Mouse (Mus musculus): Measurements from ENCODE around the gene Herc3. TPM values are rescaled to one million over a fixed set of nuclear protein-coding genes. Genes with fewer than 3 reads are reported as not detected.
A peak's percentile ranks its signal among the peaks of the same experiment; 100 is the strongest.

Herc3 gene
- polyA plus RNA-seq, 1 experiment, result 44.3 TPM

DNA sequence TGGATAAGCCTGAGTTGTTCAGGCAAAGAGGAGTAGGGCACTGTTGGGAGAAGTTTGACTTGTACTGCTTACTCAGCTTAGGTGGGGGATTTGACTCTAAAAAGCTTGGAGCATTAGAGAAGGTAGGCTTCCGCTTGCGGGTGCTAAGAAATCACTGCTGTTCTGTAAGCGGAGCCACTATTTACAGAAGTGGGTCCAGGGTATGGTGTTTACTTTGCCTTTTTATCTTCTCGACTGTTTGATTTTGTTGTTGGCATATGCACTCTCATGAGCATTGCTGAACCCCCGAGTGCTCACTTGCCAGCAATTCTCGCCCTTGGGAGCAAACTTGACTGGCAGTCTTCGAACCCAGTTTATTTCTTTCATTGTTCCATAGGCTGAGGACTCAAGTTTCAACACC lies 69.3 kb downstream of the Herc3 start:
- DNase-seq (ENCODE audit: low read depth), result no peak
- TF ChIP-seq POLR2A (IDR thresholded peaks at IDR 0.05; ENCODE audit: borderline replicate concordance, extremely low read depth, insufficient read depth, insufficient read length, poor library complexity, severe bottlenecking) (no peak), CTCF (IDR thresholded peaks at IDR 0.05; ENCODE audit: borderline replicate concordance, extremely low read depth, insufficient read depth, insufficient read length) (no peak)

- TF ChIP-seq POLR2A (IDR thresholded peaks at IDR 0.05; ENCODE audit: borderline replicate concordance, extremely low read depth, insufficient read depth, insufficient read length, poor library complexity, severe bottlenecking) (no peak), CTCF (IDR thresholded peaks at IDR 0.05; ENCODE audit: borderline replicate concordance, extremely low read depth, insufficient read depth, insufficient read length) (no peak)
- peak; percentile 95 for DNase-seq (ENCODE audit: low read depth)
These were observed 71.9 kb downstream of the Herc3 start for GRCm38 (mm10) chr6:58903171-58903570.

DNA sequence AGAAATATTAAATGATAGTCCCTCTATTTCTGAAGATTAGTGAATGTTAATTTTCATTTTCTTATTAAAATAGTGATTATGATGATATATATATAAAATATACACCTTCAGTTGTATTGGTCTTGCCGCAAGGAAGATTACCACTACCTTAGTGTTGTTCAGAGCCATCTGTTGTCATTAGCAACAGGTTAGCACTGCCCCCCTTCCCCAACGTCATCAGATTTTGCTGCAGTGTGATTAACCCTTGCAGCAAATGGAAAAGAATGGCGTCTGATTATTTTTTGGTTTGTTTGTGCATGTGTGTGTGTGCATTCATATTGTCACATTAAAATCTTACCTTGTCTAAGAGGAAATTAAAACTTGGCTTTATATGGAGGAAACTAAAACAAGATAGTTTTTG lies 73.3 kb downstream of the Herc3 start:
- peak; percentile 39 for DNase-seq (ENCODE audit: low read depth)
- TF ChIP-seq POLR2A (IDR thresholded peaks at IDR 0.05; ENCODE audit: borderline replicate concordance, extremely low read depth, insufficient read depth, insufficient read length, poor library complexity, severe bottlenecking), result no peak
- no peak for TF ChIP-seq CTCF (IDR thresholded peaks at IDR 0.05; ENCODE audit: borderline replicate concordance, extremely low read depth, insufficient read depth, insufficient read length)

DNA sequence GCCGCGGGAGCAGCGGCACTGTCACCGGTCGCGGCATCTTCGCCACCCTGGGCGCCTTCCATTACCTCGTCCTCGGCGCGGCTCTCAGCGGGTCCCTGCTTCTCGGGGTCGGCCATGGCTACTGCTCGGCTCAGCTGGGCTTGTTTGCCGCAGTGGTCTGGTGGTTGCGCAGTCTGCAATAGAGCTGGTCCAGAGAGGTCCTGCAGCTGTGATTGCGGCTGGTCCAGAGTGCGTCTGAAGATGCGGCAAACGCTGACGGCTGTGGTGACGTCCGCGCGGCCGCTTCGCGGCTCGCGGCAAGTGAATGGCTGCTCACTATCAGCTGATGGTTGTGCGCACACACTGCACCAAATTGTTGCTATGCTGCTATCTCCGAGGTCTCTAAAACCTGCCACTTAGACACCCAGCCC lies 75.6 kb downstream of the Herc3 start, which contains the start of gene Nap1l5:
TSS of gene Nap1l5 (minus strand) at position 225 of the 410 bp plus-strand sequence.
- TF ChIP-seq POLR2A (IDR thresholded peaks at IDR 0.05; ENCODE audit: borderline replicate concordance, extremely low read depth, insufficient read depth, insufficient read length, poor library complexity, severe bottlenecking) (no peak), CTCF (IDR thresholded peaks at IDR 0.05; ENCODE audit: borderline replicate concordance, extremely low read depth, insufficient read depth, insufficient read length) (no peak)
- DNase-seq (ENCODE audit: low read depth), result peak; percentile 89

DNA sequence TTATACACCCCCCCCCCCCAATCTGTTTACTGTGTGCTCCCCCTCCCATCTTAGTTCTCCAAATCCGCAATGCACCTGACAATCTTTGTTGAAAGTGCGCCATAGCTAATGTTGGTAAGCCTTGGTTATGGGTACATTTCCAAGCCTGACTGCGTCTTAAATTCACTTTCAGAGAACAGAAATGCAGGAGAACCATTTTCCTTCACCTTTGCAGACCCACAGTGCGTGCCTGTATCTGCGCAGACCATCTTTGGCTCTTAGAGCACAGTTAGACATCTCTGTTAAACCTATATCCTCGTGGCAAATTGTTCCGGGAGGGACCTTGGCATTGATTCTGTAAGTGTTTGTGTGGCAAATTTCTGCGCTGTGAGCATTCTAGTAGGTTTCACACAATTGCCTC lies 76.1 kb downstream of the Herc3 start:
- TF ChIP-seq POLR2A (IDR thresholded peaks at IDR 0.05; ENCODE audit: borderline replicate concordance, extremely low read depth, insufficient read depth, insufficient read length, poor library complexity, severe bottlenecking), result no peak

DNA sequence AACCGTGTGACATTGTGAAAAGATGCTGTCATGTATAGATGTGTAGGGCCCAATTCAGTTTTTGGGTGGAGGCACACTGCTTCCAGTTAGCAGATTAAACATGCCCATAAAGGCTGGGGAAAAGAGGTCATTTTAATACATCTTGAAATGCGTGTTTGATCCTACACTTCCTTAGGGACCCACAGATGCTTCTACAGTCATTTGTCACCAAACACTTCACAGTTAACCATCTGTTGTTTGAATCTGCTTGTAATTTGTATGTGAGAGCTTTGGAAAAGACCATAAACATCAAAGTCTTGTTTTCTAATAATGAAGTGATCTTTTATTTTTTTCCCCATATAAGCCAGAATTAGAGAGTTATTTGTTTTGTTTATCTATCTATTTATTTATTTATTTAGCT lies 76.5 kb downstream of the Herc3 start:
- TF ChIP-seq CTCF (IDR thresholded peaks at IDR 0.05; ENCODE audit: borderline replicate concordance, extremely low read depth, insufficient read depth, insufficient read length), result no peak
- no peak for TF ChIP-seq POLR2A (IDR thresholded peaks at IDR 0.05; ENCODE audit: borderline replicate concordance, extremely low read depth, insufficient read depth, insufficient read length, poor library complexity, severe bottlenecking)
- DNase-seq (ENCODE audit: low read depth), result peak; percentile 53

More for the DNA sequence above, 76.1 kb downstream of the Herc3 start:
- DNase-seq (ENCODE audit: low read depth), result no peak

DNA sequence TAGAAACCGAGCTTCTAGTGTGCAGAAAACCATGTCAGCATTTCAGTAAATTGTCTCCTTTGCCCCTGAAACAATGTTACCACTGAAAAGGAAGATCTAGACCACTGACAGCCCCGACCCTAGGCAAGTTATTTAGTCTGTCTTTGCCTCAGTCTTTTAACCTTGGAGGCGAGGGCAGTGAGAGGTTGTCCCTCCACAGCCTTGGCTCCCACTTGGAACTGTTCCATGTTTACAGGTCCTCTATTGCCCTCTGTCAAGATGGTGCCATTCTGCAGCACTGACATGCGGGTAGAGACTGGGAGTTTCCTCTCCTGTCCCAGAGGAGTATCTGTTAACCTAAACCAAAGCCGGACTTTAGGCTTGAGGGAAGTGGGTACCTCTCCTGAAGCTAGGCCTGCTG lies 81.6 kb downstream of the Herc3 start:
- TF ChIP-seq CTCF (IDR thresholded peaks at IDR 0.05; ENCODE audit: borderline replicate concordance, extremely low read depth, insufficient read depth, insufficient read length) (no peak), POLR2A (IDR thresholded peaks at IDR 0.05; ENCODE audit: borderline replicate concordance, extremely low read depth, insufficient read depth, insufficient read length, poor library complexity, severe bottlenecking) (no peak)

GRCm38 (mm10) chr6:58913551-58913950 lies 82.3 kb downstream of the Herc3 start:
- TF ChIP-seq CTCF (IDR thresholded peaks at IDR 0.05; ENCODE audit: borderline replicate concordance, extremely low read depth, insufficient read depth, insufficient read length) (no peak), POLR2A (IDR thresholded peaks at IDR 0.05; ENCODE audit: borderline replicate concordance, extremely low read depth, insufficient read depth, insufficient read length, poor library complexity, severe bottlenecking) (no peak)
- no peak for DNase-seq (ENCODE audit: low read depth)

More for the DNA sequence above, 81.6 kb downstream of the Herc3 start:
- no peak for DNase-seq (ENCODE audit: low read depth)

GRCm38 (mm10) chr6:58913971-58914370 lies 82.7 kb downstream of the Herc3 start:
- TF ChIP-seq POLR2A (IDR thresholded peaks at IDR 0.05; ENCODE audit: borderline replicate concordance, extremely low read depth, insufficient read depth, insufficient read length, poor library complexity, severe bottlenecking), result no peak
- TF ChIP-seq CTCF (IDR thresholded peaks at IDR 0.05; ENCODE audit: borderline replicate concordance, extremely low read depth, insufficient read depth, insufficient read length), result no peak
- DNase-seq (ENCODE audit: low read depth), result no peak

DNA sequence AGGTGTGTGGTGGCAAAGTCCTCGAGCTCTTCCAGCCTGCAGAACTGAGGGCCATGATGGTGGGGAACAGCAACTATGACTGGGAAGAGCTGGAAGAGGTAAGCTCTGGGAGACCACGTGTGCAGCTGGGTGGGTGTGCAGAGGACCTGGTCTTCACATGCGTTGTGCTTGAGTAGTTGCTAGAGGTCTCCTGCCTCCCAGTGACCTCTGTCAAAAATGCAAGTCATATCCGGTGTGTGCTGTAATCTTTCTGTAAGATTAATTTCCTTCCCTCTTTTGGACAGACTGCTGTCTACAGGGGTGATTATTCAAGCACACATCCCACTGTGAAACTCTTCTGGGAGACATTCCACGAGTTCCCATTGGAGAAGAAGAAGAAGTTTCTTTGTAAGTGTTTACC lies 85.2 kb downstream of the Herc3 start:
- TF ChIP-seq POLR2A (IDR thresholded peaks at IDR 0.05; ENCODE audit: borderline replicate concordance, extremely low read depth, insufficient read depth, insufficient read length, poor library complexity, severe bottlenecking) (no peak), CTCF (IDR thresholded peaks at IDR 0.05; ENCODE audit: borderline replicate concordance, extremely low read depth, insufficient read depth, insufficient read length) (no peak)
- no peak for DNase-seq (ENCODE audit: low read depth)

- no peak for DNase-seq (ENCODE audit: low read depth)
- TF ChIP-seq POLR2A (IDR thresholded peaks at IDR 0.05; ENCODE audit: borderline replicate concordance, extremely low read depth, insufficient read depth, insufficient read length, poor library complexity, severe bottlenecking) (no peak), CTCF (IDR thresholded peaks at IDR 0.05; ENCODE audit: borderline replicate concordance, extremely low read depth, insufficient read depth, insufficient read length) (no peak)
These were observed 89.5 kb downstream of the Herc3 start for GRCm38 (mm10) chr6:58920735-58921134.

GRCm38 (mm10) chr6:58921623-58922022 lies 90.4 kb downstream of the Herc3 start:
- TF ChIP-seq CTCF (IDR thresholded peaks at IDR 0.05; ENCODE audit: borderline replicate concordance, extremely low read depth, insufficient read depth, insufficient read length) (peak; percentile 30; the same call in 1 of the 2 replicates), POLR2A (IDR thresholded peaks at IDR 0.05; ENCODE audit: borderline replicate concordance, extremely low read depth, insufficient read depth, insufficient read length, poor library complexity, severe bottlenecking) (no peak)
- peak; percentile 33 for DNase-seq (ENCODE audit: low read depth)

Measured in brain, embryonic 14.5 days (tissue).